Mouse (Mus musculus) mouse trophoblast stem cell (cell line): ENCODE data around the gene Limch1.

Experiments
- in situ Hi-C, 2 experiments: fragments of 300-500 bp; cut with MseI, MboI; formaldehyde crosslinking; loops; 2 replicates in 1 of 2; 3 replicates in 1 of 2; pipeline ENCODE4 v1.15.1; 2025

Limch1 gene

GRCm38 (mm10) chr5:66975621-66976020 is 230.0 kb downstream of the Limch1 start:
- in situ Hi-C loops, result no loop called here

- in situ Hi-C loops, result no loop called here
Observed at GRCm38 (mm10) chr5:66979332-66980218, 233.9 kb downstream of the Limch1 start.

GRCm38 (mm10) chr5:66980862-66981261 is 235.2 kb downstream of the Limch1 start:
- in situ Hi-C loops, result no loop called here

GRCm38 (mm10) chr5:66983104-66983503 is 237.5 kb downstream of the Limch1 start:
- in situ Hi-C loops, result no loop called here

- in situ Hi-C loops, result no loop called here
Observed at GRCm38 (mm10) chr5:66988926-66989325, 243.3 kb downstream of the Limch1 start.

- in situ Hi-C loops, result no loop called here
Observed at GRCm38 (mm10) chr5:66989531-66989930, 243.9 kb downstream of the Limch1 start.

- in situ Hi-C loops, result no loop called here
Observed at GRCm38 (mm10) chr5:66992401-66992800, 246.8 kb downstream of the Limch1 start.

- in situ Hi-C loops, result no loop called here
Observed at GRCm38 (mm10) chr5:66993076-66993475, 247.4 kb downstream of the Limch1 start.

GRCm38 (mm10) chr5:66996124-66996523 is 250.5 kb downstream of the Limch1 start:
- in situ Hi-C loops, result no loop called here

- in situ Hi-C loops, result no loop called here
Observed at GRCm38 (mm10) chr5:66996886-66997599, 251.4 kb downstream of the Limch1 start.

- in situ Hi-C loops, result no loop called here
Observed at GRCm38 (mm10) chr5:66997600-66997930, 251.9 kb downstream of the Limch1 start.

GRCm38 (mm10) chr5:66998341-66998740 is 252.7 kb downstream of the Limch1 start:
- in situ Hi-C loops, result no loop called here

GRCm38 (mm10) chr5:67002346-67002745 is 256.7 kb downstream of the Limch1 start:
- in situ Hi-C loops, result no loop called here

GRCm38 (mm10) chr5:67004619-67005018 is 259.0 kb downstream of the Limch1 start:
- in situ Hi-C loops, result no loop called here

GRCm38 (mm10) chr5:67011043-67011870 is 265.6 kb downstream of the Limch1 start:
- in situ Hi-C loops, result no loop called here

- in situ Hi-C loops, result no loop called here
Observed at GRCm38 (mm10) chr5:67011985-67012384, 266.4 kb downstream of the Limch1 start.

- in situ Hi-C loops, result no loop called here
Observed at GRCm38 (mm10) chr5:67013926-67014325, 268.3 kb downstream of the Limch1 start.

- in situ Hi-C loops, result loop anchor here (5.0 kb wide), 2 partner anchors 314 to 319 kb away; no protein-coding TSS in a partner anchor
Observed at GRCm38 (mm10) chr5:67016450-67016849, 270.8 kb downstream of the Limch1 start.

GRCm38 (mm10) chr5:67024459-67025050 is 278.9 kb downstream of the Limch1 start:
- in situ Hi-C loops, result no loop called here

GRCm38 (mm10) chr5:67025095-67025494 is 279.5 kb downstream of the Limch1 start:
- in situ Hi-C loops, result no loop called here

- in situ Hi-C loops, result no loop called here
Observed at GRCm38 (mm10) chr5:67025581-67025980, 280.0 kb downstream of the Limch1 start.

- in situ Hi-C loops, result no loop called here
Observed at GRCm38 (mm10) chr5:67028786-67029185, 283.2 kb downstream of the Limch1 start.
